Mouse (Mus musculus) embryonic facial prominence, embryonic 13.5 days (tissue): ENCODE measurements around the gene Ap1m1. TPM values are rescaled to one million over a fixed set of nuclear protein-coding genes. Genes with fewer than 3 reads are reported as not detected.
A peak's percentile ranks its signal among the peaks of the same experiment; 100 is the strongest.

ENCODE experiments used
- ATAC-seq: fragments of 200-750 bp; cut with Nextera tagmentation; 2 replicates; pipeline ENCODE4 v1.8.0; 2017; ENCODE audit warnings: low read depth; ENCODE audit not compliant: insufficient number of reproducible peaks, insufficient read depth, low FRiP score, low TSS enrichment
- H3K27ac ChIP-seq: fragments of 300-500 bp; sonication (generic); 2 replicates; pipeline ENCODE4 v1.5.1; 2015; ENCODE audit warnings: moderate library complexity, mild to moderate bottlenecking, inconsistent platforms
- H3K27me3 ChIP-seq: fragments of 300-500 bp; sonication (generic); 2 replicates; pipeline ENCODE4 v1.6.1; 2015; ENCODE audit warnings: mild to moderate bottlenecking, inconsistent platforms
- H3K36me3 ChIP-seq: fragments of 300-500 bp; sonication (generic); 2 replicates; pipeline ENCODE4 v1.6.1; 2015; ENCODE audit warnings: mild to moderate bottlenecking, inconsistent platforms
- H3K4me1 ChIP-seq: fragments of 300-500 bp; sonication (generic); 2 replicates; pipeline ENCODE4 v1.6.1; 2015; ENCODE audit warnings: inconsistent platforms
- H3K4me2 ChIP-seq: fragments of 300-500 bp; sonication (generic); 2 replicates; pipeline ENCODE4 v1.6.1; 2015; ENCODE audit warnings: moderate library complexity, mild to moderate bottlenecking, inconsistent platforms
- H3K4me3 ChIP-seq: fragments of 300-500 bp; sonication (generic); 2 replicates; pipeline ENCODE4 v1.5.1; 2015; ENCODE audit warnings: mild to moderate bottlenecking, inconsistent platforms
- H3K9ac ChIP-seq: fragments of 300-500 bp; sonication (generic); 2 replicates; pipeline ENCODE4 v1.6.1; 2015; ENCODE audit warnings: mild to moderate bottlenecking, inconsistent platforms
- H3K9me3 ChIP-seq: fragments of 300-500 bp; sonication (generic); 2 replicates; pipeline ENCODE4 v1.6.1; 2016; ENCODE audit warnings: inconsistent platforms
- WGBS: fragments of 180-500 bp; shearing (Covaris S2); methylation state at CpG from one replicate; pipeline ENCODE4 v1.1.7; 2015; ENCODE audit warnings: mixed read lengths; 5-methylcytosine and 5-hydroxymethylcytosine counted together
- polyA plus RNA-seq: library from polyadenylated mRNA; unstranded; fragments of >200 nt; fragmentation: Nextera tagmentation; extraction: Ambion mirVana; gene quantifications from 2 replicates; pipeline ENCODE4 v1.2.1, GENCODE M21; 2015

The Ap1m1 gene
- polyA plus RNA-seq = 125 and 126 TPM in 2 replicates

- Histone ChIP-seq H3K27ac (peak within 1 kb of the TSS; percentile 95), H3K4me3 (peak within 1 kb of the TSS; percentile 73), H3K4me2 (peak within 1 kb of the TSS; percentile 70), H3K36me3 (peaks cover 10% of the 10 kb centered on the region; the same call in 1 of the 2 replicates), H3K9me3 (no peaks in the 10 kb centered on the region), H3K4me1 (peaks cover 10% of the 10 kb centered on the region), H3K9ac (peak within 1 kb of the TSS; percentile 74), H3K27me3 (no peaks in the 10 kb centered on the region)
- WGBS = 1% methylated on average over 54 of the region's 54 CpGs
- peak; percentile 96 for ATAC-seq
These were observed at the start of gene Ap1m1 for GRCm38 (mm10) chr8:72239499-72240402. Ap1m1 (plus strand) TSS chr8:72240018.

GRCm38 (mm10) chr8:72190215-72190539 is 49.6 kb upstream of the Ap1m1 start:
- H3K27me3 ChIP-seq = no peaks in the 10 kb centered on the region
- H3K27ac ChIP-seq = no peak overlapping the region
- H3K4me3 ChIP-seq = no peak overlapping the region
- WGBS = 85% methylated on average over 2 of the region's 2 CpGs
- H3K4me1 ChIP-seq = no peaks in the 10 kb centered on the region
- H3K36me3 ChIP-seq = no peaks in the 10 kb centered on the region
- ATAC-seq = no peak
- H3K9ac ChIP-seq = no peak overlapping the region
- no peak overlapping the region for H3K4me2 ChIP-seq
- H3K9me3 ChIP-seq = no peaks in the 10 kb centered on the region

GRCm38 (mm10) chr8:72192065-72192464 is 47.8 kb upstream of the Ap1m1 start:
- Histone ChIP-seq H3K9me3 (no peaks in the 10 kb centered on the region), H3K4me2 (no peak overlapping the region), H3K4me3 (no peak overlapping the region), H3K4me1 (no peaks in the 10 kb centered on the region), H3K27ac (no peak overlapping the region), H3K9ac (no peak overlapping the region), H3K36me3 (no peaks in the 10 kb centered on the region), H3K27me3 (no peaks in the 10 kb centered on the region)
- ATAC-seq = no peak

- Histone ChIP-seq H3K9ac (no peak overlapping the region), H3K27ac (no peak overlapping the region), H3K36me3 (no peaks in the 10 kb centered on the region), H3K4me1 (no peaks in the 10 kb centered on the region), H3K27me3 (no peaks in the 10 kb centered on the region), H3K4me2 (no peak overlapping the region), H3K9me3 (peaks cover 15% of the 10 kb centered on the region), H3K4me3 (no peak overlapping the region)
- no peak for ATAC-seq
- 62% methylated on average over 8 of the region's 8 CpGs for WGBS
These were observed 41.8 kb upstream of the Ap1m1 start for GRCm38 (mm10) chr8:72197997-72198396.

GRCm38 (mm10) chr8:72208582-72208981 is 31.2 kb upstream of the Ap1m1 start:
- Histone ChIP-seq H3K4me1 (no peaks in the 10 kb centered on the region), H3K9ac (no peak overlapping the region), H3K36me3 (no peaks in the 10 kb centered on the region), H3K4me3 (no peak overlapping the region), H3K27me3 (no peaks in the 10 kb centered on the region; the same call in 1 of the 2 replicates), H3K9me3 (peaks cover 6% of the 10 kb centered on the region; the same call in 1 of the 2 replicates), H3K4me2 (no peak overlapping the region), H3K27ac (no peak overlapping the region)
- ATAC-seq = no peak
- WGBS = 77% methylated on average over 1 of the region's 1 CpGs

GRCm38 (mm10) chr8:72210222-72210621 is 29.6 kb upstream of the Ap1m1 start:
- whole genome bisulfite sequencing = 76% methylated on average over 4 of the region's 4 CpGs
- H3K36me3 ChIP-seq = no peaks in the 10 kb centered on the region
- peaks cover 5% of the 10 kb centered on the region; the same call in 1 of the 2 replicates for H3K27me3 ChIP-seq
- H3K9me3 ChIP-seq = no peaks in the 10 kb centered on the region
- no peak overlapping the region for H3K9ac ChIP-seq
- ATAC-seq = no peak
- H3K4me1 ChIP-seq = no peaks in the 10 kb centered on the region
- no peak overlapping the region for H3K4me2 ChIP-seq
- H3K27ac ChIP-seq = no peak overlapping the region
- no peak overlapping the region for H3K4me3 ChIP-seq

- WGBS = 55% methylated on average over 2 of the region's 2 CpGs
- no peak overlapping the region for H3K27ac ChIP-seq
- no peaks in the 10 kb centered on the region for H3K9me3 ChIP-seq
- no peak overlapping the region for H3K4me2 ChIP-seq
- H3K9ac ChIP-seq = no peak overlapping the region
- no peaks in the 10 kb centered on the region for H3K36me3 ChIP-seq
- no peak for ATAC-seq
- H3K4me1 ChIP-seq = no peaks in the 10 kb centered on the region
- no peak overlapping the region for H3K4me3 ChIP-seq
- H3K27me3 ChIP-seq = peaks cover 5% of the 10 kb centered on the region; the same call in 1 of the 2 replicates
These were observed 29.1 kb upstream of the Ap1m1 start for GRCm38 (mm10) chr8:72210710-72211109.

- no peak for ATAC-seq
- no peaks in the 10 kb centered on the region for H3K4me1 ChIP-seq
- no peaks in the 10 kb centered on the region for H3K9me3 ChIP-seq
- H3K27me3 ChIP-seq = peaks cover 5% of the 10 kb centered on the region; the same call in 1 of the 2 replicates
- H3K27ac ChIP-seq = no peak overlapping the region
- H3K4me2 ChIP-seq = no peak overlapping the region
- H3K36me3 ChIP-seq = no peaks in the 10 kb centered on the region
- 77% methylated on average over 1 of the region's 1 CpGs for WGBS
- H3K4me3 ChIP-seq = no peak overlapping the region
- H3K9ac ChIP-seq = no peak overlapping the region
These were observed 28.0 kb upstream of the Ap1m1 start for GRCm38 (mm10) chr8:72211846-72212245.

- Histone ChIP-seq H3K4me3 (no peak within 1 kb of the TSS), H3K4me1 (no peaks in the 10 kb centered on the region), H3K4me2 (no peak within 1 kb of the TSS), H3K9me3 (no peaks in the 10 kb centered on the region), H3K27ac (no peak within 1 kb of the TSS), H3K27me3 (peaks cover 5% of the 10 kb centered on the region; the same call in 1 of the 2 replicates), H3K36me3 (no peaks in the 10 kb centered on the region), H3K9ac (no peak within 1 kb of the TSS)
- ATAC-seq = no peak
- 52% methylated on average over 4 of the region's 4 CpGs for WGBS
These were observed 27.1 kb upstream of the Ap1m1 start, which contains the start of gene Cib3 for GRCm38 (mm10) chr8:72212751-72213150. Cib3 (minus strand) TSS chr8:72212837.

- no peak within 1 kb of the TSS for H3K4me3 ChIP-seq
- no peaks in the 10 kb centered on the region for H3K4me1 ChIP-seq
- WGBS = 75% methylated on average over 4 of the region's 4 CpGs
- H3K27me3 ChIP-seq = peaks cover 5% of the 10 kb centered on the region; the same call in 1 of the 2 replicates
- H3K27ac ChIP-seq = no peak within 1 kb of the TSS
- no peaks in the 10 kb centered on the region for H3K36me3 ChIP-seq
- no peak for ATAC-seq
- no peak within 1 kb of the TSS for H3K4me2 ChIP-seq
- H3K9ac ChIP-seq = no peak within 1 kb of the TSS
- H3K9me3 ChIP-seq = no peaks in the 10 kb centered on the region
These were observed 26.3 kb upstream of the Ap1m1 start, which contains the start of gene Gm11034 for GRCm38 (mm10) chr8:72213536-72213935. Gm11034 (minus strand) TSS chr8:72213636.

GRCm38 (mm10) chr8:72215060-72215459 is 24.8 kb upstream of the Ap1m1 start:
- Histone ChIP-seq H3K4me3 (no peak overlapping the region), H3K27me3 (peaks cover 5% of the 10 kb centered on the region; the same call in 1 of the 2 replicates), H3K9me3 (no peaks in the 10 kb centered on the region), H3K4me2 (no peak overlapping the region), H3K4me1 (no peaks in the 10 kb centered on the region), H3K27ac (no peak overlapping the region), H3K9ac (no peak overlapping the region), H3K36me3 (no peaks in the 10 kb centered on the region)
- ATAC-seq = no peak
- WGBS = 41% methylated on average over 2 of the region's 2 CpGs

- Histone ChIP-seq H3K9me3 (no peaks in the 10 kb centered on the region), H3K4me1 (peaks cover 8% of the 10 kb centered on the region), H3K36me3 (0 out of 2 replicates have a peak, but pooled peaks cover under 1% of the 10 kb centered on the region), H3K4me2 (no peak overlapping the region), H3K4me3 (no peak overlapping the region), H3K9ac (no peak overlapping the region), H3K27ac (no peak overlapping the region), H3K27me3 (peaks cover 5% of the 10 kb centered on the region; the same call in 1 of the 2 replicates)
- 48% methylated on average over 1 of the region's 1 CpGs for WGBS
- no peak for ATAC-seq
These were observed 23.9 kb upstream of the Ap1m1 start for GRCm38 (mm10) chr8:72215871-72216270.
